Mouse (Mus musculus) thymus, adult 2 months (tissue): ENCODE measurements around the gene Snx8. TPM values are rescaled to one million over a fixed set of nuclear protein-coding genes. Genes with fewer than 3 reads are reported as not detected.

Source experiments
- DNase-seq: peaks from one replicate; pipeline ENCODE4 v3.0.0; 2021
- H3K27ac ChIP-seq: fragments of 200-500 bp; 2 replicates; pipeline ENCODE4 v1.5.1; 2012; ENCODE audit warnings: low read length, control low read depth; ENCODE audit not compliant: control insufficient read depth, insufficient read depth
- H3K27me3 ChIP-seq: fragments of 200-500 bp; 2 replicates; pipeline ENCODE4 v1.6.1; 2012; ENCODE audit warnings: mild to moderate bottlenecking, low read length, moderate library complexity, mixed read lengths; ENCODE audit not compliant: control insufficient read depth, insufficient read depth
- H3K36me3 ChIP-seq: fragments of 200-500 bp; 2 replicates; pipeline ENCODE4 v1.6.1; 2012; ENCODE audit warnings: mild to moderate bottlenecking, low read length, moderate library complexity; ENCODE audit not compliant: control insufficient read depth, insufficient read depth
- H3K4me1 ChIP-seq: fragments of 200-500 bp; replicated peaks from 2 replicates; pipeline ENCODE4 v1.6.1; 2012; ENCODE audit warnings: low read length; ENCODE audit not compliant: control insufficient read depth, insufficient read depth
- H3K4me3 ChIP-seq: fragments of 200-500 bp; 2 replicates; pipeline ENCODE4 v1.5.1; 2012; ENCODE audit warnings: mild to moderate bottlenecking, low read length, control low read depth, moderate library complexity; ENCODE audit not compliant: control insufficient read depth, insufficient read depth
- CTCF ChIP-seq: fragments of 200-500 bp; IDR thresholded peaks from 2 replicates; pipeline ENCODE4 v1.5.1; 2012; ENCODE audit warnings: mild to moderate bottlenecking, control low read depth, low read length, moderate library complexity, borderline replicate concordance; ENCODE audit not compliant: control insufficient read depth, poor library complexity, insufficient read depth; ENCODE audit errors: extremely low read depth
- POLR2A ChIP-seq: fragments of 200-500 bp; IDR thresholded peaks from 2 replicates; pipeline ENCODE4 v1.6.1; 2012; ENCODE audit warnings: mild to moderate bottlenecking, low read length, control low read depth, moderate library complexity; ENCODE audit not compliant: control insufficient read depth, poor library complexity, insufficient read depth; ENCODE audit errors: extremely low read depth
- WGBS: fragments of 180-500 bp; shearing (Covaris S2); methylation state at CpG from one replicate; pipeline ENCODE4 v1.1.7; 2018; 5-methylcytosine and 5-hydroxymethylcytosine counted together
- polyA plus RNA-seq: library from polyadenylated mRNA; depleted of rRNA; stranded (reverse); fragments of >200 nt; gene quantifications from 2 replicates; pipeline ENCODE4 v1.2.3, GENCODE M21; 2012; rRNA removed

The Snx8 gene
- polyA plus RNA-seq, 1 experiment, result 14.7 TPM

- peak overlapping the region; percentile 83 for H3K4me3 ChIP-seq
- no peaks in the 10 kb centered on the region for H3K27me3 ChIP-seq
- no peak for DNase-seq
- no peak for TF ChIP-seq POLR2A
- TF ChIP-seq CTCF, result no peak
- WGBS, result under 1% methylated on average over 17 of the region's 17 CpGs
- H3K27ac ChIP-seq, result peak overlapping the region; percentile 75
- peaks cover 6% of the 10 kb centered on the region for H3K4me1 ChIP-seq
- no peaks in the 10 kb centered on the region for H3K36me3 ChIP-seq
Measured at GRCm38 (mm10) chr5:140321756-140322575, 67.1 kb downstream of the Snx8 start.

- peak; percentile 94 for DNase-seq
- H3K4me3 ChIP-seq, result peak within 1 kb of the TSS; percentile 83
- H3K4me1 ChIP-seq, result peaks cover 6% of the 10 kb centered on the region
- no peaks in the 10 kb centered on the region for H3K27me3 ChIP-seq
- under 1% methylated on average over 60 of the region's 60 CpGs for WGBS
- H3K36me3 ChIP-seq, result no peaks in the 10 kb centered on the region
- H3K27ac ChIP-seq, result peak within 1 kb of the TSS; percentile 75
- TF ChIP-seq CTCF, result peak; percentile 65
- peak; percentile 84; the same call in 1 of the 2 replicates for TF ChIP-seq POLR2A
Measured at GRCm38 (mm10) chr5:140321042-140321755, 67.9 kb downstream of the Snx8 start, which contains the start of the genes Mad1l1 and Nudt1. Mad1l1 (minus strand) TSS chr5:140321552. Nudt1 (plus strand) TSS chr5:140321656.

- WGBS, result 87% methylated on average over 3 of the region's 3 CpGs
- peaks cover 6% of the 10 kb centered on the region for H3K4me1 ChIP-seq
- DNase-seq, result no peak
- H3K4me3 ChIP-seq, result no peak overlapping the region
- H3K27me3 ChIP-seq, result no peaks in the 10 kb centered on the region
- no peak for TF ChIP-seq POLR2A
- no peak for TF ChIP-seq CTCF
- H3K36me3 ChIP-seq, result peaks cover 20% of the 10 kb centered on the region
- no peak overlapping the region for H3K27ac ChIP-seq
Measured at GRCm38 (mm10) chr5:140316716-140317115, 72.3 kb downstream of the Snx8 start.

- no peak for DNase-seq
- Histone ChIP-seq H3K27ac (no peak overlapping the region), H3K4me3 (no peak overlapping the region), H3K4me1 (no peaks in the 10 kb centered on the region), H3K27me3 (no peaks in the 10 kb centered on the region), H3K36me3 (peaks cover 82% of the 10 kb centered on the region)
- TF ChIP-seq POLR2A (no peak), CTCF (no peak)
- 95% methylated on average over 14 of the region's 14 CpGs for WGBS
Measured at GRCm38 (mm10) chr5:140307602-140308001, 81.5 kb downstream of the Snx8 start.

- TF ChIP-seq CTCF (no peak), POLR2A (no peak)
- Histone ChIP-seq H3K36me3 (peaks cover 80% of the 10 kb centered on the region), H3K27me3 (no peaks in the 10 kb centered on the region), H3K27ac (no peak overlapping the region), H3K4me1 (no peaks in the 10 kb centered on the region), H3K4me3 (no peak overlapping the region)
- DNase-seq, result no peak
- 94% methylated on average over 8 of the region's 8 CpGs for WGBS
Measured at GRCm38 (mm10) chr5:140306016-140306415, 83.0 kb downstream of the Snx8 start.

GRCm38 (mm10) chr5:140298291-140298690, 90.8 kb downstream of the Snx8 start:
- no peaks in the 10 kb centered on the region for H3K4me1 ChIP-seq
- no peak for TF ChIP-seq POLR2A
- no peak for TF ChIP-seq CTCF
- DNase-seq, result no peak
- H3K27me3 ChIP-seq, result no peaks in the 10 kb centered on the region
- H3K4me3 ChIP-seq, result no peak overlapping the region
- H3K36me3 ChIP-seq, result peaks cover 51% of the 10 kb centered on the region
- WGBS, result 100% methylated on average over 3 of the region's 4 CpGs
- no peak overlapping the region for H3K27ac ChIP-seq

GRCm38 (mm10) chr5:140292152-140292551, 96.9 kb downstream of the Snx8 start:
- H3K36me3 ChIP-seq, result peaks cover 21% of the 10 kb centered on the region
- no peak for TF ChIP-seq POLR2A
- peak; percentile 35; the same call in 1 of the 2 replicates for TF ChIP-seq CTCF
- no peaks in the 10 kb centered on the region for H3K27me3 ChIP-seq
- 94% methylated on average over 1 of the region's 1 CpGs for WGBS
- H3K27ac ChIP-seq, result no peak overlapping the region
- peaks cover 25% of the 10 kb centered on the region for H3K4me1 ChIP-seq
- DNase-seq, result peak; percentile 85
- H3K4me3 ChIP-seq, result no peak overlapping the region

Other genes with a start within 250 kb of the Snx8 start
- gene Mad1l1, start 67.7 kb downstream of the Snx8 start, polyA plus RNA-seq, result 197 and 252 TPM in 2 replicates
- gene Nudt1, start 67.6 kb downstream of the Snx8 start, polyA plus RNA-seq, result 23.3 and 25.0 TPM in 2 replicates
- 9.0 and 10.0 TPM in 2 replicates for gene Mrm2, start 57.4 kb downstream of the Snx8 start, polyA plus RNA-seq
- 114 and 121 TPM in 2 replicates for gene Eif3b, start 30.1 kb upstream of the Snx8 start, polyA plus RNA-seq
- 0.05 and 0.22 TPM in 2 replicates for gene Gm4869, start 56.4 kb upstream of the Snx8 start, polyA plus RNA-seq
- gene Chst12, start 116.3 kb upstream of the Snx8 start, polyA plus RNA-seq, result 24.0 and 28.7 TPM in 2 replicates
- 2.7 TPM in 2 replicates for gene Grifin, start 175.8 kb upstream of the Snx8 start, polyA plus RNA-seq
- 141 and 171 TPM in 2 replicates for gene Lfng, start 218.1 kb upstream of the Snx8 start, polyA plus RNA-seq